Mouse (Mus musculus): Measurements from ENCODE around the gene Lsm8. TPM values are rescaled to one million over a fixed set of nuclear protein-coding genes. Genes with fewer than 3 reads are reported as not detected.
"Not testable (repeated sequence)": the region's sequence is repeated elsewhere in the genome, so short reads cannot be mapped to it uniquely, and the experiment has no call there.

The Lsm8 gene
- total RNA-seq (2022), result 10 to 100 TPM; 31.3 to 37.7 (median 37.1) TPM

DNA sequence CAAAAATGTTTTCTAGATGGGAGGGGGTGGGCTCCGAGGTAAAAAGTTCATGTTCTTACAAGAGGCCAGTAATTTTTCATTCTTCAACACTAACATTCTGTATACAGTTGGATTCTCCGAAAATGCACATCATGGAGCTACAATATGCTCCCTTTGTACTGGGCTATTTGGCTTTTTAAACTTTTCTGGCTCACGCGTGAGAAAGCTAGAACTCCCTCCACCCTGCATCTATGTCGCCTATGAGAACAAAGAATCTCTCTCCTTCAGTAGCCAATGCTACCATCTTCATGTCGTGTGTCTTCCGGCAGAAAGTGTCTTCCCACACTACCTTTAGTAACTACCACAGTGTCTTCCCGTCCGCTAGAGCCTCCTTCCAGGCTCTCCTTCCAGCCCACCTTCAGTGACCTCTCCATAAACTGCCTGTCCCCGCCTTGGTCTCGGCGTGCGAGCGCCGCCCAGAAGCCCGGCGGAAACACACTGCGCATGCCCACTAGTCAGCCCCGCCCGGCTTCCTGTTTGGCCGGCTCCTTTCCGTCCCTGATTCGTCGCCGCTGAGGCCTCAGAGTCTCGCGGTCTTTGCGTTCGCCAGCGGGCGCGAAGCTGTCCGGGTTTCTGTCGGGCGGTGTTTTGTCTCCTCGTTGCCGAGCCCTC, at the start of gene Lsm8:
Gene Lsm8, plus strand, starts transcription at position 529 of the 651 bp plus-strand sequence.
- peak; percentile 94 to 96 for DNase-seq (ENCODE audit: low spot score in 2 of 2)

DNA sequence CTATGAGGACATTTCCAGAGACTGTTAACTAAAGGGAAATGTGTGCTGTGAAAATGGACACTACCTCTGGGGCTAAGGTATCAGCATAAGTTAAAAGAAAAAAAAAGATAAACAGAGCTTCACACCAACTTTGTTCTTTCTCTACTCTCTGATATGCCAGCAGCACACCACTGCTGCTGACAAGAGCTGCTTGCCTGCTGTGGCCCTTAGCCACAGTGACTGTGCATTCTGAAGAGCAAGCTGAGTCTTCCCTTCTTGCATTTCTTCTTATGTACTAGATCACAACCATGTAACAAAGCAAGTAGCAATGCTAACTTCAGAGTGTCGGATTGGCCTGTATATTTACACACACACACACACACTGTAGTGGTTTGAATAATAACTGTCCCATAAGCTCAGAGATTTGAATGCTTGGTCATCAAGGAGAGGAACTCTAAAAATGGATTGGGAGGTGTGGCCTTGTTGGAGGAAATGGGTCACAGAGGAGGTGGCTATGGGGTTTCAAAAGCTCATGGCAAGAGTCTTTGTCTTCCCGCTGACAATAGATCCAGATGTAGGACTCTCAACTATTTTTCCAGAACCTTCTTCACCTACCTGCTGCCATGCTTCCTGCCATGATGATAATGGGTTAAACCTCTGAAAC, 47.4 kb upstream of the Lsm8 start:
- no peak for DNase-seq (ENCODE audit: low spot score in 2 of 2)

GRCm38 (mm10) chr6:18812623-18813022, 35.8 kb upstream of the Lsm8 start:
- DNase-seq (ENCODE audit: low spot score in 2 of 2), result no peak

DNA sequence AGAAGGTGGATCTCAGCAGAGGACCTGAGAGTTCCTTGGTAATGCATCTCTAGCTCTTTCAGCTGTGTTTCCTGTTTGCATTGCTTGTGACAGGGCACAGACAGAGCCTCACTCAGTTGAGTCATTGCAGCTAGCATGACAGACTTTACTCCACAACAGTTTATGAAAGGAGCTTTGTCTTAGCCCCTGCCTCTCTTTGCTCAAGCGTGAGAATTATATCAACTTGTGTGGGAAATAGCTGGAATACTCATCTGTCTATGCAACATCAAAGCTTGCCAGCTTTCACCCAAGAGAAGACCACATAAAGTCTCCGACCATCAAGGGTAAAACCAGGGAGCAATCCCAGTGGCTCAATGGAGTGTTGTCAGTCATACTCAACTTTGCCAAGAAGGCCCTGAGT, 32.8 kb upstream of the Lsm8 start:
- no peak for DNase-seq (ENCODE audit: low spot score in 2 of 2)

- peak; percentile 36 to 75 for DNase-seq (ENCODE audit: low spot score in 2 of 2)
Observed at GRCm38 (mm10) chr6:18819343-18819742, 29.0 kb upstream of the Lsm8 start.

GRCm38 (mm10) chr6:18820246-18820645, 28.1 kb upstream of the Lsm8 start:
- DNase-seq (ENCODE audit: low spot score in 2 of 2), result no peak

GRCm38 (mm10) chr6:18822812-18823211, 25.6 kb upstream of the Lsm8 start:
- no peak for DNase-seq (ENCODE audit: low spot score in 2 of 2)

DNA sequence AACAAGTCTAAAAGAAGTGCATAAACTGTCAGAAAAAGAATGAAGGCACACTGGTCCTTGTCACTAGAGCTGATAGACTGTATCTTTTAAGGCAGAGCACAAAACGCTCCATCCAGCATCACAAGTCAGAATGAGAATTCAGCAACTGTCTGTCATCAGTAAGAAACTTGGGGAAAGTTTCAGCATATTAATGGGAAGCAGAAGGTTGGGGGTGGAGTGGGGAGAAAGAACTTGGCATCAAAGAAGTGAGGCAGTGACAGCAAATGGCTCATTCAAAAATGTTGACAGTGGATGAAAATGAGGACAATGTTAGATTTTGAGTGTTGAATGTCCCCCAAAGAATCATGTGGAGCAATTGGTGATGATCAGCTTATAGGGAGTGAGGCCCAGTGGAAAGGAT, 15.4 kb upstream of the Lsm8 start:
- peak; percentile 51 to 60 for DNase-seq (ENCODE audit: low spot score in 2 of 2)

- DNase-seq (ENCODE audit: low spot score in 2 of 2), result not testable (repeated sequence)
Observed at GRCm38 (mm10) chr6:18844529-18844928, 3.9 kb upstream of the Lsm8 start.

DNA sequence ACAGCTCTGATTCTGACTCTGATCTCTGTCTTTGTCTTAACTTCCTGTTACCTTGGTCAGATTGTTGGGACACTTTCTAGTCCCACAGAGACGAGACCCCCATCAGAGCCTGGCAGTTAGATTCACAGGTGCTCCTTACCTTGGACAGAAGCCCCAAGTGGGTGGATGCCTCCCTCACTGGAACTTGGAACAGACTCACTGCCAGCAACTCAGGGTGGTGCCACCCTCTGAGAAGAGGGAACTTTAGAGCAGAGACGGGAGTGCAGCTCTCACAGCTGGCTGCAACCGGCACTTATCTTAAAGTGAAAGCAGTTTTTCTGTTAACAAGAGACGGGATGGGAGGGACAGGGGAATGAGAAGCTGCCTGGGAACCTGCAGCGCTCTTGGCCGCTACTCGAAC, 2.8 kb upstream of the Lsm8 start:
- DNase-seq (ENCODE audit: low spot score in 2 of 2), result not testable (repeated sequence)

DNA sequence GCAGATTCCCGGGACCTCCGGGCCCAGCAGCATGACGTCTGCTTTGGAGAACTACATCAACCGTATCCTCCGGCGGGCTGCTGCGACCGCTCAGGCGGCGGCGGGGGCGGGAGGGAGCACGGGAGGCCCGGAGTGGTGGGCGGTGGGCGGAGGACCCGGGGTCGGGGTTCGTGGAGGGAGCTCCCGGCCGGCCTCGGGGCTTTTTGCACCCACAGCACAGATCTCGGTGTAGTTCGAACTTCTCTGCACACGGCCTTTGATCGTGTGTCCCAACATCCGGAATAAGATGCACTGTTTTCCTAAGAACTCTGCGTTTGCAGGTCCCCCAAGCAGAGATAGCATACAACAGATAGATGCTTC, 303 bp downstream of the Lsm8 start:
- DNase-seq (ENCODE audit: low spot score in 2 of 2), result no peak

- DNase-seq (ENCODE audit: low spot score in 2 of 2), result no peak
Observed at GRCm38 (mm10) chr6:18855323-18855722, 6.9 kb downstream of the Lsm8 start.

- DNase-seq (ENCODE audit: low spot score in 2 of 2), result no peak
Observed at GRCm38 (mm10) chr6:18856487-18857078, 8.2 kb downstream of the Lsm8 start.

- no peak for DNase-seq (ENCODE audit: low spot score in 2 of 2)
Observed at GRCm38 (mm10) chr6:18866018-18866417, 17.6 kb downstream of the Lsm8 start, which contains the start of gene Ankrd7. Gene Ankrd7, plus strand, starts transcription at chr6:18866318.

DNA sequence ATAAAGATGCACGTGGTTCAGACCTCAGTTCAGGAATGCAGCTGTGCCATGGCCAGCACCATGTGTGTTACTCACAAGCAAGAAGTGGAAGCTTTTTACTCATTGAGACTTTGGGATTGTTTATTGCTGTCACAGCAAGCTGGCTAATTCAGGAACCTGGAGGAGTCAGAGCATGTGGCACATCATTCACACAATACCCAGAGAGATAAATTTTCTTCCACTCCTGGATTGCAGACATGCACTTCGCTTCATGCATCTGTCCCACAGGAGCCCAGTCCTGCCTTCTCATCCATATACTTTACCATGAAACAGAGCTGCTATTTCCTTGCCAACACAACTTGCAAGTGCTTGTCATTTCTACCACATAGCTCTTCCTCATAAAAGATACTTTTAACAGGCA, 40.7 kb downstream of the Lsm8 start:
- DNase-seq (ENCODE audit: low spot score in 2 of 2), result no peak

GRCm38 (mm10) chr6:18894142-18894541, 45.8 kb downstream of the Lsm8 start:
- no peak for DNase-seq (ENCODE audit: low spot score in 2 of 2)

Other genes with a start within 250 kb of the Lsm8 start
- not detected for gene Ankrd7, start 17.7 kb downstream of the Lsm8 start, total RNA-seq (2022)

All from layer of hippocampus, adult 8-10 months (tissue).